Mouse (Mus musculus) myocyte (in vitro differentiated cells): ENCODE measurements at regions not wholly inside any gene's neighbourhood (a gene's known extent, or its start where the extent isn't known, plus 50 kb on each side); places are given as distances from the start of the nearest gene placed in this dataset.

ENCODE experiments used
- H3K27me3 ChIP-seq: one replicate; pipeline ENCODE4 v1.6.1; 2011; ENCODE audit not compliant: control insufficient read depth, insufficient read depth, insufficient read length
- H3K36me3 ChIP-seq: one replicate; pipeline ENCODE4 v1.6.1; 2011; ENCODE audit not compliant: control insufficient read depth, insufficient read depth
- H3K4me2 ChIP-seq: one replicate; pipeline ENCODE4 v1.6.1; 2011; ENCODE audit warnings: low read depth, control low read depth
- H3K4me3 ChIP-seq: one replicate; pipeline ENCODE4 v1.5.1; 2011; ENCODE audit warnings: mild to moderate bottlenecking, control low read depth, moderate library complexity
- H3K79me2 ChIP-seq: one replicate; pipeline ENCODE4 v1.6.1; 2011; ENCODE audit not compliant: control insufficient read depth, insufficient read depth
- H3ac ChIP-seq: one replicate; pipeline ENCODE4 v1.6.1; 2011; ENCODE audit not compliant: control insufficient read depth, insufficient read length
- CEBPB ChIP-seq: IDR thresholded peaks from 2 replicates; pipeline ENCODE4 v1.6.1; 2011; ENCODE audit warnings: mild to moderate bottlenecking, moderate library complexity; ENCODE audit not compliant: poor library complexity, insufficient read depth, severe bottlenecking
- E2F4 ChIP-seq: IDR thresholded peaks from one replicate; pipeline ENCODE4 v1.6.1; 2011; ENCODE audit warnings: mild to moderate bottlenecking, control low read depth, moderate library complexity; ENCODE audit not compliant: insufficient read depth
- MAX ChIP-seq: IDR thresholded peaks from one replicate; pipeline ENCODE4 v1.6.1; 2011; ENCODE audit warnings: low read depth, mild to moderate bottlenecking, control low read depth
- MYOD1 ChIP-seq, 3 experiments: IDR thresholded peaks; one replicate each; pipeline ENCODE4 v1.6.1; 2011; ENCODE audit warnings: control low read depth in 2 of 3, low read depth in 2 of 3, mild to moderate bottlenecking in 2 of 3, moderate library complexity in 1 of 3; ENCODE audit not compliant: insufficient read length in 2 of 3, control insufficient read depth in 1 of 3
- MYOG ChIP-seq, 3 experiments: IDR thresholded peaks; one replicate each; pipeline ENCODE4 v1.6.1; 2011; ENCODE audit warnings: control low read depth in 2 of 3, low read depth in 2 of 3, mild to moderate bottlenecking in 2 of 3; ENCODE audit not compliant: insufficient read length in 2 of 3, control insufficient read depth in 1 of 3, insufficient read depth in 1 of 3
- POLR2A ChIP-seq: IDR thresholded peaks from one replicate; pipeline ENCODE4 v1.6.1; 2011; ENCODE audit warnings: low read depth, mild to moderate bottlenecking, control low read depth, moderate library complexity; ENCODE audit not compliant: insufficient read length
- POLR2AphosphoS2 ChIP-seq: IDR thresholded peaks from one replicate; pipeline ENCODE4 v1.6.1; 2011; ENCODE audit warnings: low read depth, control low read depth; ENCODE audit not compliant: insufficient read length
- REST ChIP-seq: IDR thresholded peaks from one replicate; pipeline ENCODE4 v1.6.1; 2011; ENCODE audit warnings: mild to moderate bottlenecking, control low read depth, moderate library complexity; ENCODE audit not compliant: insufficient read depth, insufficient read length
- SRF ChIP-seq: IDR thresholded peaks from one replicate; pipeline ENCODE4 v1.6.1; 2011; ENCODE audit warnings: low read depth; ENCODE audit not compliant: control insufficient read depth, insufficient read length
- TCF12 ChIP-seq: IDR thresholded peaks from one replicate; pipeline ENCODE4 v1.6.1; 2011; ENCODE audit warnings: mild to moderate bottlenecking, control low read depth; ENCODE audit not compliant: poor library complexity, insufficient read depth, severe bottlenecking
- TCF3 ChIP-seq: IDR thresholded peaks from one replicate; pipeline ENCODE4 v1.6.1; 2011; ENCODE audit warnings: low read depth, control low read depth; ENCODE audit not compliant: insufficient read length
- USF1 ChIP-seq: IDR thresholded peaks from one replicate; pipeline ENCODE4 v1.6.1; 2011; ENCODE audit warnings: low read depth, mild to moderate bottlenecking, control low read depth, moderate library complexity

DNA sequence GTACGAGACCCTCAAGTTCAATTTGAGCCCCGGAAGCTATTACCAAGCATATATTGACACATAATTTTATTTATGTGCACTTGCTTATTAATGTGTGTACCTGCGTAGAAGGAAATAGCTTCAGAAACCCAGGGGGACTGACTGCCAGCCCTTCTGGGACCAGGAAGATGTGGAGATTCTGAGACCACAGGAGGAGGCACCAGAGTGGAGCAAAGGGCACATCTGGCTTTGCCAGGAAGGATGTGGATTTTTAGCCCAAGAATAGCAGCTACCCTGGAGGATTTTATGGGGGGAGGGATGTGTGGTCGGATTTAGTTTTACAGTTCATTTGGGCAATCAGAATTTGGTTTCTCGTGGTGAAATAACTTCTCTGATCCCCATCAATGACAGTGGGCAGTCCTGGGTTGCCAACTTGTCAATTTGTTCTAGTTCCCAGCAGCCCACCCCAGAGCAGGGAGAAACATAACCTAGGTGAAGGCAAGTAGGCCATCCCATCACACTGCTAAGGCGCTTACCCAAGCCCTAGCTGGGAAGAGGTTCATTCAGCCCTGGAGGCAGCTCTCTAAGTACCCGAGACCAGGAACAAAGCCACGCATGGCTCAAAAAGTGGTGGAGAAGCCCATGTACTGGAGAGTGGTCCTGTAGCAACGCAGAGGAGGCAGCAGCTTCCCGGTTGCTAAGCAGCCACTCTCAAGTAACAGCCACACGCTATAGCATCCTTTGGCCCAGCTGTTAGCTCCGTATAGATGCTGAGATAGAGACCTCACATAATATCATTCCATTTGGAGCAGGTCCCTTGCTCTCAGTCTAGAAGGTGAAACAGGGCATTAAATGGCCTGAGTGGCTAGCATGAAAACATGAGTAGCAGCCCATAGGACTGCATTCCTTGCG, 144.8 kb downstream of the Cxcl12 start:
- no peak overlapping the region for H3K4me3 ChIP-seq
- no peaks in the 10 kb centered on the region for H3K79me2 ChIP-seq
- no peak overlapping the region for H3K4me2 ChIP-seq
- TF ChIP-seq TCF3 (no peak), TCF12 (no peak), POLR2A (no peak), SRF (no peak), USF1 (no peak), POLR2AphosphoS2 (no peak), MYOG (IDR thresholded peaks at IDR 0.05; ENCODE audit: control insufficient read depth in 1 of 3, insufficient read depth in 1 of 3, insufficient read length in 2 of 3, low read depth in 2 of 3) (no peak), CEBPB (no peak), MAX (no peak), MYOD1 (IDR thresholded peaks at IDR 0.05; ENCODE audit: control insufficient read depth in 1 of 3, insufficient read length in 2 of 3, low read depth in 2 of 3) (no peak), REST (no peak), E2F4 (no peak)
- no peaks in the 10 kb centered on the region for H3K27me3 ChIP-seq
- no peaks in the 10 kb centered on the region for H3K36me3 ChIP-seq
- no peak overlapping the region for H3ac ChIP-seq

DNA sequence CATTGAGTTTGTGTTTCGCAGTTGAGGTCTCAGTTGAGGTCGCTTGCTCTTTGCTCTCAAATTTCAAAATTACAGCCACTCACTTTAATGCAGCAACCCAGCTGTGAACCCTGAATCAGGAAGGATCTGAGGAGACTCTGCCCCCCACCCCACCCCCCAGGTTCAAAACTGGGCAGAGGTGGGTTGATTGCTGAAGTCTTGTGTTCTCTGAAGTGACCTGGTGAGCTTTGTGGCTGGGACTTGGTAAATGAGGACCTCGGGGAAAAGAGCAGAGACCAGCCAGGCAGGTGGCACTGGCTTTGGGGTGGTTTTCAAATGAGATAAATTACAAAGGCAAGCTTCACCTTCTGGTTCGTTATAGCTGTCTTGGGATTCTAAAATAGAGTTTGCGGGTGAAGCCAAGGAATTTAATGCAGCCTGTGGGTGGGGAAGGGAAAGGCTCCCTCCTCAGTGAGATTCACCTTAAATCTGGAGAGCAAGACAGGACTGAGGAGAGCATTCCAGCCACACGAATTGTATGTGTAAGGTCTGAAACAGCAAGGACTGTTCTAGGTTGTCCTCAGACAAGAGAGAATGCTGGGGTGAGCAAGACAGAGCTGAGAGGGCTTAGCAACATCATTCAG, 145.7 kb downstream of the Cxcl12 start:
- Histone ChIP-seq H3K27me3 (no peaks in the 10 kb centered on the region), H3K4me2 (no peak overlapping the region), H3ac (no peak overlapping the region), H3K79me2 (no peaks in the 10 kb centered on the region), H3K4me3 (no peak overlapping the region), H3K36me3 (no peaks in the 10 kb centered on the region)
- TF ChIP-seq E2F4 = no peak
- TF ChIP-seq MAX = no peak
- TF ChIP-seq POLR2AphosphoS2 = no peak
- TF ChIP-seq TCF12 = no peak
- no peak for TF ChIP-seq TCF3
- TF ChIP-seq USF1 = no peak
- TF ChIP-seq SRF = no peak
- no peak for TF ChIP-seq CEBPB
- no peak for TF ChIP-seq MYOG (IDR thresholded peaks at IDR 0.05; ENCODE audit: control insufficient read depth in 1 of 3, insufficient read depth in 1 of 3, insufficient read length in 2 of 3, low read depth in 2 of 3)
- no peak for TF ChIP-seq POLR2A
- no peak for TF ChIP-seq REST
- TF ChIP-seq MYOD1 (IDR thresholded peaks at IDR 0.05; ENCODE audit: control insufficient read depth in 1 of 3, insufficient read length in 2 of 3, low read depth in 2 of 3) = no peak

- H3ac ChIP-seq = no peak overlapping the region
- H3K36me3 ChIP-seq = no peaks in the 10 kb centered on the region
- no peaks in the 10 kb centered on the region for H3K27me3 ChIP-seq
- no peak overlapping the region for H3K4me2 ChIP-seq
- H3K79me2 ChIP-seq = no peaks in the 10 kb centered on the region
- no peak overlapping the region for H3K4me3 ChIP-seq
- TF ChIP-seq CEBPB (peak; percentile 94), MAX (no peak)
Observed at GRCm38 (mm10) chr6:117323301-117323700, 155.0 kb downstream of the Cxcl12 start.

DNA sequence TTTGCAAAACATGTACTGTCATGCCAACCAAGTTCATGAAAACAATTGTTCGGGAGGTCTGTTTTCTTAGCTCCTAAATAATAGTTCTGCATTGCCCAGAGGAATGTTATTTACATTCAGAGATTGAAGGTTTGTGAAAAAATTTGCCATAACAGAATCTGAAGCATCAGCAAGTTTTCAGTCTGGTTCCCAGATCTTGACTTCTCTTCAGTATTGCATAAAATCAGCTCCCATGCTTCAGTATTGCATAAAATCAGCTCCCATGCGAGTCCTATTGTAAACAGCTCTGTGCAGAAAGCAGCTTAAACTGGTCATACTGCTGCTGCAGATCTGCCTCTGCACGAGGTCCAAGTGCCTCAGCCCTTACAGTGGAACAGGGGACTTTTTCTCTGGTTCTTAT, 155.5 kb downstream of the Cxcl12 start:
- TF ChIP-seq POLR2A = no peak
- TF ChIP-seq MYOG (IDR thresholded peaks at IDR 0.05; ENCODE audit: control insufficient read depth in 1 of 3, insufficient read depth in 1 of 3, insufficient read length in 2 of 3, low read depth in 2 of 3) = no peak
- TF ChIP-seq CEBPB = no peak
- no peak for TF ChIP-seq TCF3
- TF ChIP-seq SRF = no peak
- TF ChIP-seq E2F4 = no peak
- TF ChIP-seq MYOD1 (IDR thresholded peaks at IDR 0.05; ENCODE audit: control insufficient read depth in 1 of 3, insufficient read length in 2 of 3, low read depth in 2 of 3) = no peak
- TF ChIP-seq REST = no peak
- no peak for TF ChIP-seq TCF12
- TF ChIP-seq POLR2AphosphoS2 = no peak
- Histone ChIP-seq H3K4me3 (no peak overlapping the region), H3K36me3 (no peaks in the 10 kb centered on the region), H3ac (no peak overlapping the region), H3K4me2 (no peak overlapping the region), H3K79me2 (no peaks in the 10 kb centered on the region), H3K27me3 (no peaks in the 10 kb centered on the region)
